Mouse (Mus musculus): ENCODE measurements at regions not wholly inside any gene's neighbourhood (a gene's known extent, or its start where the extent isn't known, plus 50 kb on each side); places are given as distances from the start of the nearest gene placed in this dataset.

GRCm38 (mm10) chr17:54483901-54484300 is 185.1 kb upstream of the Slc5a7 start:
- ATAC-seq (ENCODE audit: insufficient read depth) (no peak), DNase-seq (no peak)
- H3K4me2 ChIP-seq, result no peak overlapping the region
- H3K9me3 ChIP-seq (ENCODE audit: low read depth, low read length), result no peaks in the 10 kb centered on the region
- H3K9ac ChIP-seq, result no peak overlapping the region
- H3K4me1 ChIP-seq (ENCODE audit: insufficient read depth), result no peaks in the 10 kb centered on the region
- no peak overlapping the region for H3K4me3 ChIP-seq (ENCODE audit: low read depth, low read length)
- no peaks in the 10 kb centered on the region for H3K27me3 ChIP-seq (ENCODE audit: insufficient read depth, low read length)
- no peak for TF ChIP-seq CTCF (IDR thresholded peaks at IDR 0.05; ENCODE audit: low read depth)
- H3K36me3 ChIP-seq (ENCODE audit: insufficient read depth), result no peaks in the 10 kb centered on the region
- 85% methylated on average over 1 of the region's 1 CpGs for WGBS
- H3K27ac ChIP-seq (ENCODE audit: low read depth), result no peak overlapping the region

DNA sequence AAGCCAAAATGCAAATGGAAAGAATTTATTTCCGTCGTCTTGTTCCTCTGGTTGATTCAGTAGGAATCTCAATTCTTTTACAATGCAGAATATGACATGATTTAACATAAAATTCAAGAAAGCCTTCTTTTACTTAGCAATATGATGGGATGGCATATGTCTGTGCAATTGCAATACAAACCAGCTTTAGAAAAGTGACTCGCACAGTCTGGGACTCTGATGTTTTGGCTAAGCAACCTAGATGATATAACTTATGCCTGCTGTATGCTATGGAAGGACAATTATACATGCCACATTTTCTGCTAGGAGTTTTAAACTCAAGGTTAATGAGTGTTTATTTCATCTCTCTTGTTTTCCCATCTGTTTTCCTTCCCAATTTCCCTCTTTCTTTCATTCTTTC is 141.1 kb upstream of the Slc5a7 start:
- no peak for TF ChIP-seq CTCF (IDR thresholded peaks at IDR 0.05; ENCODE audit: low read depth)
- no peaks in the 10 kb centered on the region for H3K9me3 ChIP-seq (ENCODE audit: low read depth, low read length)
- no peak overlapping the region for H3K4me2 ChIP-seq
- no peak for ATAC-seq (ENCODE audit: insufficient read depth)
- no peak overlapping the region for H3K27ac ChIP-seq (ENCODE audit: low read depth)
- DNase-seq, result no peak
- no peak overlapping the region for H3K9ac ChIP-seq
- WGBS, result 83% methylated on average over 3 of the region's 3 CpGs
- no peaks in the 10 kb centered on the region for H3K36me3 ChIP-seq (ENCODE audit: insufficient read depth)
- H3K4me3 ChIP-seq (ENCODE audit: low read depth, low read length), result no peak overlapping the region
- no peaks in the 10 kb centered on the region for H3K4me1 ChIP-seq (ENCODE audit: insufficient read depth)
- no peaks in the 10 kb centered on the region for H3K27me3 ChIP-seq (ENCODE audit: insufficient read depth, low read length)

GRCm38 (mm10) chr17:54438435-54438834 is 139.6 kb upstream of the Slc5a7 start:
- no peaks in the 10 kb centered on the region for H3K27me3 ChIP-seq (ENCODE audit: insufficient read depth, low read length)
- TF ChIP-seq CTCF (IDR thresholded peaks at IDR 0.05; ENCODE audit: low read depth), result no peak
- no peaks in the 10 kb centered on the region for H3K4me1 ChIP-seq (ENCODE audit: insufficient read depth)
- no peaks in the 10 kb centered on the region for H3K9me3 ChIP-seq (ENCODE audit: low read depth, low read length)
- H3K4me2 ChIP-seq, result no peak overlapping the region
- H3K9ac ChIP-seq, result no peak overlapping the region
- H3K36me3 ChIP-seq (ENCODE audit: insufficient read depth), result no peaks in the 10 kb centered on the region
- H3K27ac ChIP-seq (ENCODE audit: low read depth), result no peak overlapping the region
- WGBS, result 71% methylated on average over 1 of the region's 1 CpGs
- H3K4me3 ChIP-seq (ENCODE audit: low read depth, low read length), result no peak overlapping the region
- DNase-seq (peak; percentile 25), ATAC-seq (ENCODE audit: insufficient read depth) (no peak)

DNA sequence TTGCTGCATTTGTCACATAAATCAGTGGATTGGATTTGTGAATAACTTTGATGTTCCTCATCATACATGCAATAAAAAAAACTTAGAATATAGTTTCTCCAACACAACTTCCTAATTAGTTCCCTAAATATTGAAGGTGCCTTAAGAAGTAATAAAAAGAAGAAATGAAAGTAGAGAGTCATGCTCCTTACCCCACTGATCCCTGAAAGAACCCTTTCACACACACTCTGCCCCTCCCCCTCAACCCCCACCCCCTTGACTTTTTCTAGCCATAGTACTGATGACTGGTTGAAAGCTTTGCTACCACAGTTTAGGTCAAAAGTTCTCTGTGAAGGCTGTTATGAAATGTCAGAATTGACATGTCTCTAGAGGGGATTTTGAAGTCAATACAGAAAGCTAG is 131.1 kb upstream of the Slc5a7 start:
- Histone ChIP-seq H3K4me3 (ENCODE audit: low read depth, low read length) (no peak overlapping the region), H3K27ac (ENCODE audit: low read depth) (no peak overlapping the region), H3K36me3 (ENCODE audit: insufficient read depth) (no peaks in the 10 kb centered on the region), H3K9me3 (ENCODE audit: low read depth, low read length) (no peaks in the 10 kb centered on the region), H3K9ac (no peak overlapping the region), H3K4me2 (no peak overlapping the region), H3K27me3 (ENCODE audit: insufficient read depth, low read length) (no peaks in the 10 kb centered on the region), H3K4me1 (ENCODE audit: insufficient read depth) (no peaks in the 10 kb centered on the region)
- no peak for ATAC-seq (ENCODE audit: insufficient read depth)
- TF ChIP-seq CTCF (IDR thresholded peaks at IDR 0.05; ENCODE audit: low read depth), result no peak
- no peak for DNase-seq

- H3K4me1 ChIP-seq (ENCODE audit: insufficient read depth), result no peaks in the 10 kb centered on the region
- TF ChIP-seq CTCF (IDR thresholded peaks at IDR 0.05; ENCODE audit: low read depth), result no peak
- no peak overlapping the region for H3K27ac ChIP-seq (ENCODE audit: low read depth)
- H3K27me3 ChIP-seq (ENCODE audit: insufficient read depth, low read length), result no peaks in the 10 kb centered on the region
- no peaks in the 10 kb centered on the region for H3K9me3 ChIP-seq (ENCODE audit: low read depth, low read length)
- no peak overlapping the region for H3K4me3 ChIP-seq (ENCODE audit: low read depth, low read length)
- ATAC-seq (ENCODE audit: insufficient read depth), result no peak
- WGBS, result 81% methylated on average over 1 of the region's 1 CpGs
- H3K4me2 ChIP-seq, result no peak overlapping the region
- H3K36me3 ChIP-seq (ENCODE audit: insufficient read depth), result no peaks in the 10 kb centered on the region
- no peak overlapping the region for H3K9ac ChIP-seq
- DNase-seq, result no peak
These were observed 115.4 kb upstream of the Slc5a7 start for GRCm38 (mm10) chr17:54414260-54414659.

GRCm38 (mm10) chr17:54396476-54396875 is 97.6 kb upstream of the Slc5a7 start:
- Histone ChIP-seq H3K36me3 (ENCODE audit: insufficient read depth) (no peaks in the 10 kb centered on the region), H3K4me2 (no peak overlapping the region), H3K9ac (no peak overlapping the region), H3K27me3 (ENCODE audit: insufficient read depth, low read length) (no peaks in the 10 kb centered on the region), H3K27ac (ENCODE audit: low read depth) (no peak overlapping the region), H3K9me3 (ENCODE audit: low read depth, low read length) (no peaks in the 10 kb centered on the region), H3K4me3 (ENCODE audit: low read depth, low read length) (no peak overlapping the region), H3K4me1 (ENCODE audit: insufficient read depth) (no peaks in the 10 kb centered on the region)
- ATAC-seq (ENCODE audit: insufficient read depth) (no peak), DNase-seq (no peak)
- TF ChIP-seq CTCF (IDR thresholded peaks at IDR 0.05; ENCODE audit: low read depth), result no peak
- 62% methylated on average over 1 of the region's 1 CpGs for WGBS

GRCm38 (mm10) chr17:54377500-54377899 is 78.7 kb upstream of the Slc5a7 start:
- TF ChIP-seq CTCF (IDR thresholded peaks at IDR 0.05; ENCODE audit: low read depth), result no peak
- Histone ChIP-seq H3K4me3 (ENCODE audit: low read depth, low read length) (no peak overlapping the region), H3K9ac (no peak overlapping the region), H3K4me1 (ENCODE audit: insufficient read depth) (no peaks in the 10 kb centered on the region), H3K9me3 (ENCODE audit: low read depth, low read length) (no peaks in the 10 kb centered on the region), H3K4me2 (no peak overlapping the region), H3K36me3 (ENCODE audit: insufficient read depth) (no peaks in the 10 kb centered on the region), H3K27me3 (ENCODE audit: insufficient read depth, low read length) (no peaks in the 10 kb centered on the region), H3K27ac (ENCODE audit: low read depth) (no peak overlapping the region)
- WGBS, result 51% methylated on average over 3 of the region's 3 CpGs
- DNase-seq, result no peak
- ATAC-seq (ENCODE audit: insufficient read depth), result no peak

DNA sequence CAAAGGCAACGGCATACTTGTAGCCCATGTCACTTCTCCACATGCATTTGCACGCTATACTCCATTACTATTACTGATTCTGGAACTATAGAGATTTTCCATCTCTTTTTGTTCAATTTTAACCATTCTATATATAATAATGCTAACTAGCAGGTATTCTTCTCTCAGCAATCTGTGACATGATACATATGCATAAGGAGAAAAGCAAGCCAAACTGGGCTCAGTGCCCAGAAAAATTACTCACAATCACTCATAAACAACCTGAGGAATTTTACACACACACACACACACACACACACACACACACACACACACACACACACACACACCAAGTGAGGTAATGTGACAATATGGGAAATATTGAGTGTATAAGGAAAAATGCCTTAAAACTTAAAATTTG is 69.8 kb upstream of the Slc5a7 start:
- no peak for ATAC-seq (ENCODE audit: insufficient read depth)
- no peak for TF ChIP-seq CTCF (IDR thresholded peaks at IDR 0.05; ENCODE audit: low read depth)
- 80% methylated on average over 2 of the region's 2 CpGs for WGBS

More for the DNA sequence above, 69.8 kb upstream of the Slc5a7 start:
- H3K27me3 ChIP-seq (ENCODE audit: insufficient read depth, low read length), result no peaks in the 10 kb centered on the region
- no peak overlapping the region for H3K4me3 ChIP-seq (ENCODE audit: low read depth, low read length)
- H3K4me1 ChIP-seq (ENCODE audit: insufficient read depth), result no peaks in the 10 kb centered on the region
- no peak overlapping the region for H3K27ac ChIP-seq (ENCODE audit: low read depth)
- no peaks in the 10 kb centered on the region for H3K36me3 ChIP-seq (ENCODE audit: insufficient read depth)
- DNase-seq, result no peak
- no peak overlapping the region for H3K4me2 ChIP-seq
- no peaks in the 10 kb centered on the region for H3K9me3 ChIP-seq (ENCODE audit: low read depth, low read length)
- H3K9ac ChIP-seq, result no peak overlapping the region
